Mouse (Mus musculus) large intestine, adult 2 months (tissue): ENCODE measurements around the gene Ssh2. TPM values are rescaled to one million over a fixed set of nuclear protein-coding genes. Genes with fewer than 3 reads are reported as not detected.
"Not testable (repeated sequence)": the region's sequence is repeated elsewhere in the genome, so short reads cannot be mapped to it uniquely, and the experiment has no call there.

ENCODE experiments used
- DNase-seq: peaks from one replicate; pipeline ENCODE4 v3.0.0-alpha.2; 2012; ENCODE audit warnings: low read depth, low spot score
- WGBS: fragments of 180-500 bp; shearing (Covaris S2); methylation state at CpG from one replicate; pipeline ENCODE4 v1.1.7; 2018; 5-methylcytosine and 5-hydroxymethylcytosine counted together
- polyA plus RNA-seq: library from polyadenylated mRNA; depleted of rRNA; stranded (reverse); fragments of >200 nt; gene quantifications from 2 replicates; pipeline ENCODE4 v1.2.3, GENCODE M21; 2012

Gene Ssh2
- polyA plus RNA-seq, 1 experiment, result 5.8 TPM

GRCm38 (mm10) chr11:77381174-77381573, 165.1 kb downstream of the Ssh2 start:
- no peak for DNase-seq
- WGBS, result 87% methylated on average over 3 of the region's 3 CpGs

DNA sequence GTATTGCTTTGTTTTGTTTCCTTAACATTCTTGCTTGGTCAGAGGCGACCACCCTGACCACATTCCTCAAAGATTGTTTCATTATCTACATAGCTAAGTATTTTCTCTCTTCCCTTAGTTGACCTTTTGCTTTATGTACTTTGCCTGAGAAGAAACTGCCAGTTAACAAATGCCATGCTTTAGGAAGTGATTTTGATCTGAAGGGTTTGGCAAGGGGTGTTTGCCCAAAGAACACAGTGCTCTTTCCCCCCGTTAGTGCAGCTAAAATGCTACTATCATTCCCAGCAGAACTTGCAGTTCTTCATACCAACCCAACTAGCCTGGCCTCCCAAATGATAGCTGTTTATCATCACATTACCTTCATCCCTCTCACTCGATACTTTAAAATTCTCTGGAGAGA, 168.1 kb downstream of the Ssh2 start:
- WGBS, result 53% methylated on average over 3 of the region's 3 CpGs
- no peak for DNase-seq

DNA sequence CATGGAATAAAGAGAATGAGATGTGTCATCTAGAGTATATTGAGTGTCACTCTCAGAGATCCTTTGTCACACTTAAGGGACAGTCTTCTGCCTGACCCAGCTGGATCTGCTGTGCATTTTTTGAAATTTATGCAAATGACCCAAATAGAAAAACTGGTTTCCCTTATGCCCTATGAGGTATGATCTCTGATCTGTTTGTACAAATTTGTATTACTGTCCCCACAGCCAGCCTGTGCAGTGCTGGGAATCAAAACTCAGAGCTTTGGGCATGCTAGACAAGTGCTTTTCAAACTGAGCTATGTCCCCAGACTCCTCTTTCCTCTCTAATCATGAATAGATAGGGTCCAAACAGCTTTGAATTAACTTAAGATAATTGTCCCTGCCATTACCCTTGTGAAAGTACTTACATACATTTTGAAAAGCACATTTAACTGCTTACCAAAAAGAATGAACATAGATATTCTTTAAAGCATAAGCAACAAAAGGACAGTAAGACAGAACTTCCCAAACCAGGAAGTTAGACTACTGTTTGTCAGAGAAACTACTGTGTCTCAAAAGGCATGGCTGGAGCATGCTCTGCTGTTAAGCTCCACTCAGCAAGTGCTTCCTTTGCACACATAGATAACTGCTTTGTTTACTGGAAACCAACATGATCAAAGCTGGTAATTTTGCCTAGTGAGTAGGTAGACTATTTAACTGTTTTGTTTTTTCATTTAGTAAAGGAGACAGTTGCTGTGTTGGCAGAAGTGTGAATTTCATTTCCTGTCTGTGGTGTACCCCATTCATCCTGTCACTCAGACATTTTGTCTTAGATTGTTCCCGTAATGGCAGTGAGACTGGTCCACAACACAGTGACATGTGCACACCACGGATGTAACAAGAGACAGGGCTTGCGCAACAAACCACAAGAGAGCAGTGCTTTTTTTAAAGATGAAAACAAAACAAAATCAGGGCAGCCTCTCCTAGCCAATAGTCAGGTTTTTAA, 169.9 kb downstream of the Ssh2 start:
- 46% methylated on average over 3 of the region's 3 CpGs for WGBS
- DNase-seq, result no peak

- 94% methylated on average over 3 of the region's 3 CpGs for WGBS
- DNase-seq, result not testable (repeated sequence)
Observed at GRCm38 (mm10) chr11:77388197-77388596, 172.1 kb downstream of the Ssh2 start.

DNA sequence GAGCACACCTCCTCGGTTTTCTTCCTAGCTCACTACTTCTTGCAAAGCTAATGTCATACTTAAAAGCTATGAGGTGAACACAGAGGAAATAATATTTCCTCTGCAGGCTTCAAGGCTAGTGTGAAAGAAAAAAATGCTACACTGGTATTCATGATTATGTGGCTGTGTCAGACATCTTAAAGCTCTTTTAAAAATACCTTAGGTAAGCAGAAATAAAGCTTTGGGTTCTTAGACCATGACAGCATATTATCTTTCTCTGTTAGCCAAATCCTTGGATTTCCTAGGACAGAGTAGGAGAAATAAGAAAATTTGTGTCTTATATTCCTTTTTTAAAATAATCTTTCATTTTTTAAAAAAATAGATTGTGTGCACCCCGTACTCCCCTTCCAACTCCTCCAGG, 179.5 kb downstream of the Ssh2 start:
- WGBS, result 83% methylated on average over 2 of the region's 2 CpGs
- no peak for DNase-seq

DNA sequence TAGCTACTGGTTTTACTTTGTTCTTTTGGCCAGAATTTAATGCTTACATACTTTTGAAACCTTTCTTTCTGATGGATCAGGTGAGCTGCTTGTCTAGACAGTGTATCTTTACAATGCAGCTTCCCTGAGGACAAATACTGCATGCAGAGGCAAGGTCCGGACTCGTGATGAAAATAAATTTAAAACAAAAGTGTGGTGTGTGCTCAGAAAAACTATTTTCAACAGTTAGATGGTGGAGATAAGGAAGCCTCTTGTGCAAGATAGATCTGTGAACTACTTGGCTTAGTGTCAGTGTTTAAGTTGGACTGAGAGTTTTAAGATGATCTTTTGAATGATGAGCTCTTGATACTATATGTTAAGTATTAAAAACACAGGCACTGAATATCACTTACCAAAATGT, 186.4 kb downstream of the Ssh2 start:
- DNase-seq, result no peak

GRCm38 (mm10) chr11:77406329-77406728, 190.2 kb downstream of the Ssh2 start:
- no peak for DNase-seq
- 53% methylated on average over 2 of the region's 2 CpGs for WGBS

More for the DNA sequence above, 186.4 kb downstream of the Ssh2 start:
- WGBS, result 67% methylated on average over 2 of the region's 2 CpGs

GRCm38 (mm10) chr11:77409879-77410278, 193.8 kb downstream of the Ssh2 start:
- WGBS, result 33% methylated on average over 6 of the region's 6 CpGs
- peak; percentile 63 for DNase-seq

DNA sequence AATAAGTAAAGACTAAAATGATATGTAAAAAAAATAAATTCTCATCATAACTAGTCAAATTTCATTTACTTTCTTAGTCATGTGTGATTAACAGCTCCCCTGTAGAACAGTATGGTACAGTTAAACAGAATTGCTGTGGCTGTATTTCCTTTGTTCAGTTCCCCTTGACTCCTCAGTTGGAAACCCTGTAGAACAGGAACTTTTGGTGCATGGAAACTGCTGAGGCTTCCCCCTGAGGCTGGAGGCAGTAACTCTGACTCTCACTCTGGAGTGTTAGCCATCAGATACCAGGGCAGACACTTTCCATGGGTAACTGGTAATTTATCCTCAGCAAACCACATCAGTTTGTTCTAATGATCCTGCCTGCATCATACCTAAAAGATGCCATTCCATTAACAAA, 195.2 kb downstream of the Ssh2 start:
- no peak for DNase-seq

DNA sequence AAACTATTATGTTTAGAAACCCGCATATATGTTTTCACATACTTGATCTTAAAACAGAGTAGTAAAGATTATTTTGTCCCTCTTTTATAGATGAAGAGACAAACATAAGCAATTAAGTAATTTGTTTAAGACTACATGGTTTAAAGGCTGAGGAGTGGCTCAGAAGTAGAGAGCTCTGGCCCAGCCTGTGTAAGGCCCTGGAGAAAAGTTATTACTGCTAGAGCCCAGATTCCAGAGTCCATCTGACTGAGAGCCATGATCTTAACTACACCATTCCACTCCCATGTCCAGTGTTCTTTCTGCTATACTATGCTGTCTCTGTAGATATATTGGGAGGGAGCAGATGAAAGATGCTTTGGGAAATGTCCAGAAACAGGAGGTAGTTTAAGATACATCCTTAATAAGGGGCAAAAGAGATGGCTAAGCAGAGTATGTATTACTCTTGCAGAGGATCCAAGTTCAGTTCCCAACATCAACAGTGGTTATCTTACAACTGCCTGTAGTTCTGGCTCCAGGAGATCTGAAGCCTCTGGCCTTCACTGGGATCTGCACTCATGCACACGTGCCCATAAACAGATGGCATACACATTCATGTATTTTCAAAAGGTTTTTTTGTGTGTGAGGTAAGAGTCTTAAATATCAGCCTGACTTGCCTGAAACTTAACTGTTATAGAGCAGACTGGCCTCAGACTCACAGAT, 198.2 kb downstream of the Ssh2 start:
- 62% methylated on average over 2 of the region's 2 CpGs for whole genome bisulfite sequencing
- DNase-seq, result no peak

GRCm38 (mm10) chr11:77416212-77417000, 200.3 kb downstream of the Ssh2 start:
- DNase-seq, result no peak
- WGBS, result 83% methylated on average over 4 of the region's 4 CpGs

- WGBS, result 76% methylated on average over 4 of the region's 4 CpGs
- no peak for DNase-seq
Observed at GRCm38 (mm10) chr11:77418021-77418420, 201.9 kb downstream of the Ssh2 start.

DNA sequence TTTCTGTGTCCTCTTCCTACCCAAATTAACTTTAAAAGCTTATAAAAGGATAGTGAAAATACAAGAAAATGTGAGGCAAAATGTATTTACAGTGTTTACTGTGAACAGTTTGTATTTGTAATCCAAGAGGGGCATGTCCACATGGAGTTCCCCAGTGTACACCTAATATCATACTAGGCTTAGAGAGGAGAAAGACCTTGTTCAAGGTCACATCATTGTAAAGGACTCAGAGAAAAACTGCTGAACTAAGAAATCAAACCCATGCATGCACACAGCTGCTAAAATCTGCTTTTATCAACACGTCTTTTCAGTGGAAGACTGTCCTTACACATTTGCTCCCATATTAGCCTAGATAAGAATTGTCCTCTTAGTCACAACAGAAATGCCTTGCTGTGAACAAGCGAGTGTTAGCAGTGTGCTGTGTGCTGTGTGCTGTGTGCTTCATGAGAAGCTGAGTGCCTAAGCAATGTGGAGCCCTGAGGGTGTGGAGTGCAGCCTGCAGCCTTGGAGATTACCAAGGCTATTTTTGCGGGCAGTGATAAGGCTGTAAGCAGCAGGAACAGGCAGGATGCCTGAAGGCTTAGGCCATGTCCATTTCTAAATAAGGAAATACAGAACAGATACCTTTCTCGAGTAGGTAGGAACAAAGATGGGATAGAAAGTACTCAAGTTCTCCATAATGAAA, 207.2 kb downstream of the Ssh2 start:
- DNase-seq, result no peak
- WGBS, result 86% methylated on average over 4 of the region's 4 CpGs

- 80% methylated on average over 1 of the region's 1 CpGs for WGBS
- DNase-seq, result no peak
Observed at GRCm38 (mm10) chr11:77428446-77428845, 212.4 kb downstream of the Ssh2 start.

GRCm38 (mm10) chr11:77437026-77437425, 220.9 kb downstream of the Ssh2 start:
- no peak for DNase-seq
- 92% methylated on average over 2 of the region's 2 CpGs for WGBS

DNA sequence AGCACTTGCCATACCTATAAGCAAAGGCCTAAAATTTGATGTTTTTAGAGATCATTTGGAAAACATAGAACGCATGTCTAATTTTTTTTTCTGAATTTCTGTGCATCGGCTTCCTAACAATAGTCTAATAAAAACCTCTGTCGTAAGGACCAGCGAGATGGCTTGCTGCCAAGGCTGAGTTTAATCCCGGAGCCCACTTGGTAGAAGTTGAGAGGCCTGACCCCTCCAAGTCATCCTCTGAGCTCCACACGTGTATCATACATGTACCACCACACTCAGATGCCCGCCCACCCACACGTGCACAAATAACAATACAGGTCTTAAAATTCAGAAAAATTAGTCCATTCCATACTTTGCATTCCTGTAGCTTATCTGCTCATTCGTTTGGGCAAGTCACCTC, 224.0 kb downstream of the Ssh2 start:
- no peak for DNase-seq
- whole genome bisulfite sequencing, result 83% methylated on average over 9 of the region's 9 CpGs

- WGBS, result 72% methylated on average over 8 of the region's 8 CpGs
Observed at GRCm38 (mm10) chr11:77441020-77441419, 224.9 kb downstream of the Ssh2 start.

GRCm38 (mm10) chr11:77442186-77443170, 226.4 kb downstream of the Ssh2 start:
- DNase-seq, result no peak
- WGBS, result 53% methylated on average over 7 of the region's 7 CpGs

More at GRCm38 (mm10) chr11:77441020-77441419, 224.9 kb downstream of the Ssh2 start:
- DNase-seq, result no peak
